Mouse (Mus musculus) left cerebral cortex, adult 18-20 months (tissue): ENCODE data around the gene Hadha. TPM values are rescaled to one million over a fixed set of nuclear protein-coding genes. Genes with fewer than 3 reads are reported as not detected.

Experiments
- DNase-seq, 2 experiments: peaks; one replicate each; pipeline ENCODE4 v3.0.0; 2021 to 2022; ENCODE audit warnings: low spot score in 2 of 2, mixed read lengths in 1 of 2
- total RNA-seq, 2 experiments: library from RNA; stranded (reverse); gene quantifications; 2 replicates each; pipeline ENCODE4 v1.2.3; 2021

Hadha gene
- total RNA-seq, 2 experiments from 2014 or later: 58.3 to 64.8 TPM

DNA sequence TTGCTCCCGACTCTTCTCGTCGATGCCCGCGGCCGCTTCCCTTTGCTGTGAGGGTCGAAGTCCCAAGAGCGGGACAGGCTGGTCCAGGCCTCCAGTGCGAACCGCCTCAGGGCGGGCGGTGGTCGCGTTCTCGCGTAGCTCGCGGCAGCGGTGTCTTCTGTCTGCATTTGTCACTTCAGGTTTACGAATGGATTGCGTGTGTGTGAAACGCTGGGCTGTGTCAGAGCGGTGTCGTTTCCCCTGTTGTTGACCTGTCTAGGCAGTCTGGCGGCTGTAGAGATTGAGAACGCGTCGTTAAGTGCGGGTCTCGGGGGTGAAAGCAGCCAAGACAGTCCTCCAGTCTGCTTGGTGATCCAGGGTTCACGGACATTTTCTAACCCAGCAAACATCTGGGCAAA lies 432 bp upstream of the Hadha start:
- no peak for DNase-seq

DNA sequence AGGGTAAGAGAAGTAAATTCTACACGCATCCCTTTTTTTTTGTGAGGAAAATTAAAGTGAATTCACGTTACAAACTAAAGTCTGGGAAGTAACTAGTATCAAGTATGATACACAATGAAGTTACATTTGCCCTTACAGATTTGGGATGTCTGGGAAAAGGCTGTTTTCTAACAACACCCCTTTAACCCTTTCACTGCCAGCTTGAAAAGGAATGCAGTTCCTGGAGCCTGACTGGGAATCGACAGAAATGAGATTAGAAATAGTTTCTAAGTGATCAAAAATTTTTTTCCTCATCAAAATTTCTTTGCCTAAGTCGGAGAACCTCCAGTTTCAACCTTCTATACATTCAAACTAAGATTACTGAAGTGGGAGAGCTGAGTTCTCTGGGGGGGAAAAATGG lies 949 bp downstream of the Hadha start:
- DNase-seq: no peak

DNA sequence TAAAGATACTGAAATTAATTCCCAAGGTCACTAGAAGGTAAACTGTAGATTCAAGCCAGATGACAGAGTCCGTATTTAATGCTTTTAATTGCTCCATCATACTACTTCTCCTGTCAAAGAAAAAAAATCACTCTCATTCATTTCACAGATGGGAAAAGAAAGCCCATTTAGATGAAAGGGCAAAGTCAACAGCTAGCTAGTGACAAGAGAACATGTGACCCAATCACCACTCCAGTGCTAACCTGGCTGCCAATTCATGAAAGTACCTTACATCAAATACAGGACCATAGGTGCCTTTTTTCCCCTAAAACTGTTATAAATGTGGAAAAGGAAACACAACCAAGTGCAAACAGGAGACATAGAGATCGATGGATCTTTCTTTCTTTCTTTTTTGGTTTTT lies 1.7 kb downstream of the Hadha start:
- DNase-seq: no peak

DNA sequence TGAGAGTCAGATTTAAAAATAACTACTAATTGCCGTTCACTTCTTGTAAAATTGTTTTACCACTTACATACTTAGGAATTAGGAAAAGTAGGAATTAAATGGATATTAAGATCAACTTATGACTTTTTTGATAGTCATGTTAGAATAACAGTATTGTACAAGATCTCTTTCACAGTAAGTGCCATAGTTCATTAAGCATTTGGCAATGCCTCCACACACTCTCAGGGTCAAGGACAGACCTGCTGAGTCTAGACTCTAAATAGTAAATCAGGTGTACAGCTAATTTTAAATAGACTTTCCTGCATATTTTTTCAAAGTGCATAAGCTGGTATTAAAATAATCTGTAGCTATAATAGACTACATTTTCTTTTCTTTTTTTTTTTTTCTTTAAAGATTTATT lies 2.5 kb downstream of the Hadha start:
- no peak for DNase-seq

DNA sequence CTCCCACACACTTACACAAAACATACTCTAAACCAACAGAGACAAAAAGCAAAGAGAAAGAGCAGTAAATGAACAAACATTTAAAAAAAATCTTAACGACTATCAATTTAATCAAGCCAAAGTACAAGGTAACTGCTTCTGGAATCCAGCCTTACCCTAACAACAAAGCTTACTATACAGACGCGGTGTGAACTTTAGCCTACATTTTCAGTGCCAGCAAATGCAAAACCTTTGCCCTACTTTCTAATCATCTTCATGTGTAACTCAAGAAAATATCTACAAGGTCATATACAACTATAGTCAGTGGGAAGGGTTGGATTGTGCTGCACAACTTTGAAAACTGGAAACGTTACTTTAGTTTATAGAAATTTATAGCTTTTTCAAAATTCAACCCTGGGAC lies 3.0 kb downstream of the Hadha start:
- DNase-seq: no peak

DNA sequence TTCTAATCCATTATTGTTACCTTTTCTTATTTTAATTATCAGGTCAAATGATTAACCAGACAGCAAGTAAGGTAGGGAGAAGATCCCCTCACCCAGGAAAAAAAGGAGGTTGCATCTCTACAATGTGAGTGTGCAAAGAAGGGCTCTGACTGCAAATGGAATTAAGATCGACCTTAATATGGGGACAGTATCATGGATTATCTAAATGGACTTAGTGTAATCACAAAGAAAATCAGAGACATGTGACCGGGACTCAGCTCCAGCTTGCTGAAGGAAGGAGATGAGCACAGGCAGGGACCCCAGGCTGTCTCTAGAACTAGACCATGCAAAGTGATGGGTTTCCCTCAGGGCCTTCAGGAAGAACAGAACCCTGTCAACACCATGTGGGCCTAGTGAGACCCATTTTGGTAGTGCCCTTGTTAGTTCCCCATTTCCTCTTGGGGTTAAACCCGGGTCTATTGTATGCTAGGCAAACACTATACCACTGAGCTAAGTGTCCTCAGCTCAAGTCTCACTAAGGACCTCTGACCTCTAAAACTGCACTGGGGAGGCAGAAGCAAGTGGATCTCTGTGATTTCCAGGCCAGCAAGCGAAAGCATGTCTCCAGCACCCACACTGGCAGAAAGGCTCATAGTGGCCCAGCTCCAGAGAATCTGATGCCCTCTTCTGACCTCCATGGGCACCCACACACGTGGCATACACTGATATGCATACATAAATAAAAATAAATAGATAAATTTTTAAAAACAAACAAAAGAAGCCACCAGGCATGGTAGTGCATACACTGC lies 6.6 kb downstream of the Hadha start:
- DNase-seq: no peak

DNA sequence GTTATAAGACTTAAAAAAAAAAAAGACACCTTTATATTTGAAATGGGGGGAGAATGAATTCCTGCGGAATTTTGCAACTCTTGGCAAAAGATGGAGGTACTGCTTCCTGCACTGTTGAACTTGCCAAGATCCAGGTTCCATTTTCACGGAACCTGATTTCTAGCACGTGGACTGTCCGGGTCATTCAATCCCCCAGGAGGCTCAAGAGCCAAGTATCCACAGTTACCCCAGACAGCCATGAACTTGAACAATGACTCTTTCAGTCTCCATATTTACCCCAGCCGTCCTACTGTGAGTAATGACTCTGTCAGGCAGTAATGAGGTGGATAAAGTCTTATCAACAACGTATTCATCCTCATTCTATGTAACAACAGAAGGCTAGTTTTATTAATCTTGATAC lies 8.4 kb downstream of the Hadha start:
- no peak for DNase-seq

DNA sequence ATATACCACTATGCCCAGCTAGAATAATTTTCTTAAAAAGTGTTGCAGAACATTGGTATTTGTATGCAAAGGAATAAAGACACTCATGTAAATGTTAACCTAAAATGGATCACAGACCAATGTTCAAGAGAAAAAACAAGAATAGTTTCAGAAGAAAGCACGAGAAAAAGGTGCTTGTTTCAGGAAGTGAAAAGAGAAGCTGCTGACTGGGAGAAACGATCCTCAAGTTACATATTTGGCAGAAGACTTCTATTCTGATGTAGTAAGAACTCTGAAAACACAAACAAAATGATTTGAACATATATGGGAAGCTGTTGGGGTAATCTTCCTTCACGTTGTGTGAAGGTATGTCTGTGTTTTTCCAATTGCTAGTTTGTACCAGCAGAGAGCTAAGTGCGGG lies 16.8 kb downstream of the Hadha start:
- no peak for DNase-seq

DNA sequence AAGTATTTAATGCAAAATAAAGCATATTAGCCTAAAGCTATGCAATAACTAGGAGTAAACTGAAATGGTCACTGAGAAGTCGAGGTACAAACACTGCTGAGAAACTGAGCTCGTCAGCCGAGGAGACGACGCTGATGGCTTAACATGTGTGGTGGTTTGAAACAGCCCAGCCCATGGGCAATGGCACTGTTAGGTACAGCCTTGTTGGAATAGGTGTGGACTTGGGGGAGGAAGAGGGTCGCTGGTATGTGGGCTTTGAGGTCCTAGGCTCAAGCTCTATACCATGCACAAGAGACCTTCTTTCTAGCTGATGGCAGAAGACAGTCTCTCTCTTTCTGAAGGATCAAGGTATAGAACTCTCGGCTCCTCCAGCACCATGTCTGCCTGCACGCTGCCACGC lies 17.7 kb downstream of the Hadha start:
- no peak for DNase-seq

DNA sequence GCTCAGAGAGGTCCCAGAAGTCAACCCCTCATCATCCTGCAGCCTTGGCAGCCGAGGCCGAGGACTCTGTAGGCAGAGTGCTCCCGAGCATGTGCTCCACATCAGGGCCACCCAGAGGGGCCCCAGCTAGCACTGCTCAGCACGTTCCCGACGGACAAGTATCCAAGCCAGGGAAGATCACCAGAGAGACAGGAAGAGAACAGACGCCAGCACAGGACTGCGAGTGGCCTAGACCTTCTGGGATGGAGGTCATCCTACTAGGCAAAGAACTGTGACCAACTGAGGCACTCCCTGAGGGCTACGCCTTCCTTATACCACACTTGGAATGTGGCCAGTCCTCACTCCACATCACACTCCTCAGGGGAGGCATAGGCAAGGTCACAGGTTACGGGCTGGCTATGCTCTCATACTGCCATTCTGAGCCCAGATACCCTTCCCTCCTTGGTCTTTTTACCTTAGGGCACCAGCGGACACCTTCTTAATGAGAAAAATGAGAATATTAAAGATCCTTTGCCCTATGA lies 19.2 kb downstream of the Hadha start:
- DNase-seq: no peak

DNA sequence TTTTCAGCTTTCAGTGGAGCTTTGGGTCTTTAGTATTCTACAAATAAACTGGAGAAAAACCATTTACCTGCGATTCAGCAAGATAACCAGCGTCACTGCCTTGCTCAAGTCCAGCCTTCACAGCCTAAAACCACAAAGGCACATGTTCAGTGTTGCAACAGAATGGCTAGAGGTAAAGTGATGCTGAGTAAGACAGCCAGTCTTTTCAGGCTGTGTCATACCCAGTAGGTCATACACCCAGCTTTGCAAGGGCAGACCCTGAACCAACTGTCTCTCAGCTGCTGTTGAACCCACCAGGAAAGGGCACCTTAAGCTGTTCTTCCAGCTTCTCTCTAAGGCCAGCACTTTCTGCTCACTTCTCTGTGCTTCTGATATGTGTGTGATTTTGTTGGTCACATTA lies 22.8 kb downstream of the Hadha start:
- DNase-seq: no peak

DNA sequence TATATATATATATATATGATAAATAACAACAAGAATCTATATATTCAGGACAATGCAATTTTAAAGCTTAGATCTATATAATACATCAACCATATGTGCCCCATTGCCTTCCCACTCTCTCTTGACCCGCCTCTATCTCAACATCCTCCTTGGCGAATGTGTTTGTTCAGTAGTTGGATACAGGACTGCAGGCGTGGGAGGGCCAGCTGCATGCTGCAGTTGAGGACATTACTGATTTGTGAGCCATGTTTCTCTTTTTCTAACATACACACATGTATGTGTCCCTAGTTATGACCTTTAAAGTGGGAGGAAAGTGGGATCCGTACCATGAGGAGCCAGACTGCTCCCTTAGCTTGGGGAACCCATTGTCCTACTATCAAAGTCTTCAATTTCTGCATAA lies 23.7 kb downstream of the Hadha start:
- no peak for DNase-seq

DNA sequence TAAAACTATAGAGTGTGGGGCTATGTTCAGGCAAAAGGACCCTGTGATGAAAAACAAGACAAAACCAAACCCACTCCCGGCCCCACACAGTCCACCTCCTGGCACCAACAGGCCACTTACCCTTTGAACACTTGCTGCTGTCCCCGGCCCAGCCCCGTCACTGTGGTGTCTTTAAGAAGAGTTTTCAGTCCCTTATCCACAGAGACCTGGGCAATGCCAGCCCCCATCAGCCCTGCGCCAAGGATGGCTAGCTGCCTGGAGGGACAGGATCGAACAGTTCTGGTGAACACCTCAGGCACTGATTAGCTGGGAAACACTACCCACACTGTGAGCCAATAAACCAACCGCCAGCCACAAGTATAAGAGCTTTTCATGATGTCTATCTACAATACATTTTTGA lies 26.3 kb downstream of the Hadha start:
- no peak for DNase-seq

DNA sequence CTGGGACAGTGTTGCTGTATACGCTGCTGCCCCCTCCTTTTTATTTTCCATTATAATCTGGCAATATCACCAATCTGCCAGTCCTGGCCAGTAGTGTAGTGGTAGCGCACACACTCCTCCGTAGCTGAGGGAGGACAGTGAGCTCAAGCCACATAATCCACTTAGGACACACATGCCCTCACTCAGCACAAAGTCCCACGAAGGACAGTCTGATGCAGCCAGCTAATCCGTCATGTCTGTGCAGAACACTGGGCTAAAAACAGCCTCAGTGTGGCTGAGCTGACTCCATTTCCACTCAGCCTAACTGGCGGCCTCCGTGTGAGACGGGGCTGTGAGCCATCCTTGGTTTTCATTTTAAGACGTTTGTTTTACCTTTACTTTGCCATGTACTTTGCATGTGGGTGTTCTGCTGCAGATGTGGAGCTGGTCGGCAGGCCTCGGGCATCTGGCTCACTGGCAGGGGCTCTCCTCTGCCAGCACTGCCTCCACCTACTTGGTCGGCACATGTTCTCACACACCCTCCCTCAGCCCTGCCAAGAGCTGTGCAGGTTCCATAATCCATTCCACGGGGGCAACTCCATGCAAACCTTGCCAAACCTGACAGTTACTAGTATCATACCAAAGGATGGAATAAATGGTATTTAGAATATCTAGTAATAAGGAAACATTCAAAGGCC lies 26.9 kb downstream of the Hadha start:
- DNase-seq: no peak

DNA sequence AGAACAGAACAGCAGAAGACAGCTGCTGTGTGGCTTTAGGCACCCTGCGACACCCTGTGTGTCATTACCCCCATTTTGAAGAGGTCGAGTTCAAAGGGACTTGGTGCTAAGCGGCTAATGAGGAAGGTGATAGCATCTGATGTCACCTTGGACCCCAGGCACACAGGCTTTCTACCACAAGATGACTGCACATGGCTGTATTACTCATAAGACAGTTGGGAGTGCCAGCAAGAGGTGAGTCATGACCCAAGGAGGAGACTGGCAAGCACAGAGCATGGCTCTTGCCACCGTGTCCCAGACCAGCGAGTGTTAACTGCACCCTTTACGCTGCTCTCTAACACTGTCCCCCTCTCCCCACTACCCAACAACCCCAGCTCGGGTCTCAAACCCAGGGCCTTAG lies 28.2 kb downstream of the Hadha start:
- DNase-seq: no peak

DNA sequence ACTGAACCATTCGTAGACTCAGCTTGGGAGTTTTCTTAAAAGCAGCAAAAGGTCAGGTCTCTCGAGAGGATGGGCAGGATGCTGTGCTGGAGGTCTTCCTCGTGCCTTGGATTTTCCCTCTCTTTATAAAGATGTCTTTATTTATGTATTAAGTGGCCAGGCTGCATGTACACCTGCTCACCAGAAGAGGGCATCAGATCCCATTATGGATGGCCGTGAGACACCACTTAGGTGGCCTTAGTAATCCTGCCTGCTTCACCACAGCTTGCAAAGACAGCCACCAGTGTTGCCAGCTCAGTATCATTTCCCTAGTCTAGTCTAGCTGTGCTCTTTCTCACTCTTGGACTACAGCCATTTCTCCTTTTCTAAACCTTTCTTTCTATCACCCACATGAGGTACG lies 29.4 kb downstream of the Hadha start:
- no peak for DNase-seq

DNA sequence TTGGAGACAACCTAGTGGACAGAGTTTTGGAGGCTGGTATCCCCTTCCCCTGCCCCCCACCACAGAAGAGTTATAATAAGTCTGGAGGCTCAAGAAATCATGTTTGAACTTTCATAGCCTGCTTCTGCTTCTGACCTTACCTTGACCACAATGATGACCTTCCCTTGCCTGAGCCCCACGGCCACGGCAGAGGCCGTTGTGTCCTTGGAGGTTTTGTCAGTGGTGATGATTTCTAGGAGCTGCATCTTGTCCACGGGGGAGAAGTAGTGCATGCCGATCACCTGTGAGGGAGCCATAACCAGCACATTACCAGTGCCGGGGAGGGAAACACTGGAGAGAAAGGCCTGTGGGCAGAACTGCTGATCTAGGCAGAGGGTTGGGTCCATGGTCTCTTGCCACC lies 32.5 kb downstream of the Hadha start:
- DNase-seq: no peak

DNA sequence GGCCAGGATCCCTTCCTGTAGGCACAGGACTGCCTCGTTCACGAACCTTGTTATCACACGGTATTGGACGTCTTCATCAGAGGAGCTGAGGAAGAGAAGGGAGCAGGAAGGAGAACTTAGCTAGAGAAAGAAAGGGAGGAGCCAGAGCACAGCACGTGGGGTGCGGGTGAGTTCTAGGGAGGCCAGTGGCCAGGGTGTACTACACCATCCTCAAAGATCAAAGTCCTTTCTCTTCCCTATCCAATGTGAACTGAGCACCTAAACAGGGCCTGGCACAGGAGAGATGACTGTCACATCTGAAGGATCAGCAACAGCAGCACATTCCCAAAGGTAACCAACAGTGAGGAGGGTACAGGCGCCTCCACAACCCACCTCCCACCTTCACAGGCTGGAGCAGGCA lies 34.9 kb downstream of the Hadha start:
- no peak for DNase-seq

DNA sequence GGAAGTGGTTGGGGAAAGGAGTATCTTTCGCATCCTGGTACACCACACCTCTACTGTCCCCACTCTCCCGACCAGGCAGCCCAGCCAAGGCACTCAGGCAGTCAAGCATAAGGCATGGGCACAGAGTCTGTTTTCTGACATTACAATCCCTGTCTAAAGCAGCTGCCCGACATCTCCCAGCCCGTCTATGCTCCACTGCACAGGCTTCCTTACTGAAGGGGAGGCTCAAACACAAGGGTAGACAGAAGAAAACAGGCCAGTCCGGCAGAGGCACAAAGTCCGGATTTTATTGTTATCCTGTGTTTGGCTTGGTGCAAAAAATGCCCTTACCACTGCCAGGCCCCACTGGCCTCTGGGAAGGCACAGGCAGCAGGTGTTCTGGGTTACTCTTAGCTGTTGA lies 35.8 kb downstream of the Hadha start:
- DNase-seq: no peak

DNA sequence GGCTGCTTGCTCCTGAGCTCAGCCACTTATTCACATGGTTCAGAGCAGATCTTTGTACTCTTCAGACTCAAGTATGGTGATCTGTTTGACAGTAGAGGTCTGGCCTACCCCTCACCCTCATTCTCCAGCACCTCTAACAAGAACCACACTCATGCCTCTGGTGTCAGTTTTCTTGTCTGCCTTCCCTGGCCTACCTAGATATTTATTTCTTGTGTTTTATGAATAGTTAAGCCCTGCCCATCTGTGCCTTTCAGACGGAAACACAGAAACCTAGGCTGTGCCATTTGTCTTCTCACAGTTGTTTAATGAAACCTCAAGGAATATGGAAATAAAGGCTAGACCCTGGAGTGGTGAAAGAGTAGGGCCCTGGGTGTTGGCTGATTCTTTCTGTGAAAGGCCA lies 36.9 kb downstream of the Hadha start:
- no peak for DNase-seq

DNA sequence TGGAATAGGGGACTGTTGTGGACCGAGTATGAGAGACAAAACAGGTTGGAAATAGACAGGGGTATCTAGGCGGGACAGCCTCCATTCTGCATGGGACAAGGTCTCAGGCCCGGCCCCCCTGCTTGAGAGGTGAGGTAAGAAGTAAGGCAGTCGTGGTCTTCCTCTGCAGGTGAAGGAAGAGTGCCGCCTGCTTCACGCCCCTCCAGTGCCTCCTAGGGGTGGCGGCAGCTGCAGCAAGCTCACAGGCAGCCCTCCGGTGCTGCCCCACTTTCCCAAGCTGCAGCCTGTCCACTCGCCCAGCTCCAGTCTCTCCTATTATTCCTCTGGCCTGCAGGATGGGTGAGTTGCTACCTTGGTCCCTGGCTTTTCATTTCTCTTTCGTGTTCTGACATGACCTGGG lies 39.2 kb downstream of the Hadha start:
- no peak for DNase-seq

DNA sequence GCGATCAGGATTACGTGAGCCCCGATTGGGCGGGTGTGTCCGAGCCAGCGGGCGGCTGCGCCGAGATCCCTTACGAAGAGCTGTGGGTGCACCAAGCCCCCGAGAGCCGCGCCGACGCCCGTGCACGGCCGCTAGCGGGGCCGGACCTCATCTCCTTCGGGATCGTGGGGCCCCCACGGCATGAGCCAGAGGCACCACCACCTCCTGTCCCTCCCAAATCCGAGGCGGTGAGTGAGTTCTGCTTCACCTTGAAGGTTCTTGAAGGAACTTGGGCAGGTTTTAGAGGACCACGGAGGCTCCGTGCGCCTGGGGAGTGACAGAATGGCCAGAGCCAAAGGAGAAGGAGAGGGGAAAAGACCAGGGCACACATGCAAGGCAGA lies 40.2 kb downstream of the Hadha start:
- no peak for DNase-seq
